ENCODE assay signal across 8 mouse cellular contexts in the genomic region with DNA sequence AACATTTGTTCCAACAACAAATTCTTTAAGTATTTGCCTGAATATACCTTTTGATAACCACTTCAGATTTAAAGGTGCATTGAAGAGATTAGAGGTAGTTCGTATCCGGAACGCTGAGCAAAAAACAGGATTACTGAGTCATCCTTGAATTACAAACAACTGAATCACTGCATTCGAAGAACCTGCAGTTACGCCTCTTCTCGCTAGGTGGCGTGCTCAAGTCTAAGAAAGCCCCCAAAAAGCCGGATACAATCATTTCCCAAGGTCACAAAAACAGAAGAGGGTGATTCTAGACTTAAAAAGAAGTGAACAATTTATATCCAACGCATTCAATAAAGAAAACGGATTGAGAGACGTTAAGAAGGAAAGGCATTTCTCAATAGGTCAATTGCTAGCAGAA. TPM values are rescaled to one million over a fixed set of nuclear protein-coding genes. Genes with fewer than 3 reads are reported as not detected.
A peak's percentile ranks its signal among the peaks of the same experiment; 100 is the strongest.
DNase-seq lines count a peak whose midpoint lies in the region; ATAC-seq and TF ChIP-seq lines count a peak whose summit lies in the region.
"Had no signal": no experiment of that assay in that cellular context is flagged by ENCODE, and none has a peak within 500 bp of the region (broad histone marks: within the 10 kb centered on the region; RNA-seq: fewer than 3 reads in every experiment).

No protein-coding gene starts in this region.

- H3K9ac ChIP-seq in kidney, embryonic 15.5 days, result no peak overlapping the region
- no peak overlapping the region for H3K9ac ChIP-seq in ES-Bruce4 (ENCODE audit: low read depth, poor library complexity, severe bottlenecking)
- H3K9ac ChIP-seq: limb, embryonic 12.5 days had no signal

- WGBS in kidney, embryonic 15.5 days, result 40% methylated on average over 11 of the region's 11 CpGs

- peak; percentile 13 for DNase-seq in kidney, adult 18-20 months
- peak; percentile 81 for DNase-seq in brain, adult 2 months (ENCODE audit: low read depth, low spot score)
- peak; percentile 22 for DNase-seq in hindlimb bud, embryonic 11.5 days (ENCODE audit: extremely low spot score, low read depth, low spot score)
- DNase-seq in lung, postnatal 36 days, result peak; percentile 77
- DNase-seq in ovary, postnatal 36 days (ENCODE audit: low spot score), result no peak

- H3K9me3 ChIP-seq in kidney, embryonic 15.5 days (replicated peaks), result no peaks in the 10 kb centered on the region
- peaks cover 4% of the 10 kb centered on the region for H3K9me3 ChIP-seq in ES-Bruce4 (replicated peaks; ENCODE audit: control insufficient read depth, insufficient read depth, low read length, poor library complexity, severe bottlenecking)
- H3K9me3 ChIP-seq: limb, embryonic 12.5 days had no signal

- no peak for TF ChIP-seq POLR2A in ES-Bruce4 (IDR thresholded peaks at IDR 0.05; ENCODE audit: insufficient read depth, low read length)

- H3K27me3 ChIP-seq in kidney, embryonic 15.5 days, result 0 out of 2 replicates have a peak, but pooled peaks cover 2% of the 10 kb centered on the region
- H3K27me3 ChIP-seq in ES-Bruce4 (ENCODE audit: control insufficient read depth, insufficient read depth, low read length, poor library complexity, severe bottlenecking), result no peaks in the 10 kb centered on the region
- H3K27me3 ChIP-seq: limb, embryonic 12.5 days had no signal

- no peak for ATAC-seq in kidney, embryonic 15.5 days (replicated peaks; ENCODE audit: low FRiP score)

- TF ChIP-seq CTCF in ES-Bruce4 (IDR thresholded peaks at IDR 0.05; ENCODE audit: low read depth, low read length), result peak; percentile 10

- H3K36me3 ChIP-seq in kidney, embryonic 15.5 days, result no peaks in the 10 kb centered on the region
- no peaks in the 10 kb centered on the region for H3K36me3 ChIP-seq in ES-Bruce4 (ENCODE audit: control insufficient read depth, insufficient read depth, low read length, poor library complexity, severe bottlenecking)
- H3K36me3 ChIP-seq: limb, embryonic 12.5 days had no signal

- H3K4me2 ChIP-seq in kidney, embryonic 15.5 days, result no peak overlapping the region
- H3K4me2 ChIP-seq: limb, embryonic 12.5 days had no signal

- TF ChIP-seq EP300 in ES-Bruce4 (IDR thresholded peaks at IDR 0.05; ENCODE audit: insufficient read depth, low read depth, low read length), result no peak

- no peak overlapping the region for H3K4me3 ChIP-seq in kidney, embryonic 15.5 days (replicated peaks)
- no peak overlapping the region for H3K4me3 ChIP-seq in ES-Bruce4 (ENCODE audit: low read depth, low read length)
- H3K4me3 ChIP-seq: limb, embryonic 12.5 days had no signal

- no peaks in the 10 kb centered on the region for H3K4me1 ChIP-seq in kidney, embryonic 15.5 days
- H3K4me1 ChIP-seq in ES-Bruce4 (ENCODE audit: control insufficient read depth, insufficient read depth, low read length), result peaks cover 8% of the 10 kb centered on the region
- H3K4me1 ChIP-seq: limb, embryonic 12.5 days had no signal

- H3K27ac ChIP-seq in kidney, embryonic 15.5 days, result no peak overlapping the region
- H3K27ac ChIP-seq in ES-Bruce4 (ENCODE audit: insufficient read depth, low read length), result no peak overlapping the region
- H3K27ac ChIP-seq: limb, embryonic 12.5 days had no signal

RNA-seq across cellular contexts. Expression of gene Elmo1, which starts 51.9 kb away (rescaled TPM):
- polyA plus RNA-seq in kidney, embryonic 15.5 days (2015; fragmentation: Nextera tagmentation; extraction: Ambion mirVana), result 16.1 and 16.9 TPM in 2 replicates
- polyA plus RNA-seq in ES-Bruce4 (2011; ENCODE audit: insufficient read depth, insufficient read length, low read depth, missing spikeins), result 16.1 and 18.7 TPM in 2 replicates
